Mouse (Mus musculus) spleen, postnatal 4 days (tissue): ENCODE data around the gene Bnip1.

Source experiments
- DNase-seq, 2 experiments: peaks; one replicate each; pipeline ENCODE4 v3.0.0; 2022; ENCODE audit warnings: low spot score in 2 of 2

The Bnip1 gene

GRCm38 (mm10) chr17:26780750-26781571, at the start of gene Bnip1:
Gene Bnip1 (plus strand): TSS chr17:26781066.
- DNase-seq, result peak; percentile 78 to 91

- no peak for DNase-seq
These were observed 38.3 kb upstream of the Bnip1 start for GRCm38 (mm10) chr17:26742581-26742980.

GRCm38 (mm10) chr17:26743294-26743693, 37.6 kb upstream of the Bnip1 start:
- DNase-seq, result no peak

- DNase-seq, result no peak
These were observed 30.9 kb upstream of the Bnip1 start for GRCm38 (mm10) chr17:26749975-26750374.

GRCm38 (mm10) chr17:26752297-26752696, 28.6 kb upstream of the Bnip1 start:
- no peak for DNase-seq

GRCm38 (mm10) chr17:26753476-26753875, 27.4 kb upstream of the Bnip1 start:
- no peak for DNase-seq

GRCm38 (mm10) chr17:26767100-26767753, 13.6 kb upstream of the Bnip1 start:
- DNase-seq, result no peak

- no peak for DNase-seq
These were observed 13.1 kb upstream of the Bnip1 start for GRCm38 (mm10) chr17:26767754-26768124.

GRCm38 (mm10) chr17:26776211-26776610, 4.7 kb upstream of the Bnip1 start:
- DNase-seq, result no peak

- no peak for DNase-seq
These were observed 2.9 kb upstream of the Bnip1 start for GRCm38 (mm10) chr17:26778001-26778400.

- DNase-seq, result no peak
These were observed 2.3 kb upstream of the Bnip1 start for GRCm38 (mm10) chr17:26778430-26779100.

- no peak for DNase-seq
These were observed 1.4 kb upstream of the Bnip1 start for GRCm38 (mm10) chr17:26779471-26779870.

GRCm38 (mm10) chr17:26781610-26782043, 761 bp downstream of the Bnip1 start:
- no peak for DNase-seq

- peak in 1 of 2 experiments; percentile 45 for DNase-seq
These were observed 3.7 kb downstream of the Bnip1 start for GRCm38 (mm10) chr17:26784525-26784924.

GRCm38 (mm10) chr17:26786586-26786985, 5.7 kb downstream of the Bnip1 start:
- DNase-seq, result no peak

- no peak for DNase-seq
These were observed 8.1 kb downstream of the Bnip1 start for GRCm38 (mm10) chr17:26788986-26789385.

- DNase-seq, result no peak
These were observed 8.8 kb downstream of the Bnip1 start for GRCm38 (mm10) chr17:26789460-26790268.

GRCm38 (mm10) chr17:26790269-26791214, 9.7 kb downstream of the Bnip1 start:
- DNase-seq, result no peak

- no peak for DNase-seq
These were observed 10.7 kb downstream of the Bnip1 start for GRCm38 (mm10) chr17:26791580-26791979.

- no peak for DNase-seq
These were observed 11.2 kb downstream of the Bnip1 start for GRCm38 (mm10) chr17:26792096-26792495.
